Mouse (Mus musculus): ENCODE measurements at regions not wholly inside any gene's neighbourhood (a gene's known extent, or its start where the extent isn't known, plus 50 kb on each side); places are given as distances from the start of the nearest gene placed in this dataset.

GRCm38 (mm10) chr16:26302045-26302444, 69.6 kb downstream of the Cldn1 start:
- no peak for DNase-seq

DNA sequence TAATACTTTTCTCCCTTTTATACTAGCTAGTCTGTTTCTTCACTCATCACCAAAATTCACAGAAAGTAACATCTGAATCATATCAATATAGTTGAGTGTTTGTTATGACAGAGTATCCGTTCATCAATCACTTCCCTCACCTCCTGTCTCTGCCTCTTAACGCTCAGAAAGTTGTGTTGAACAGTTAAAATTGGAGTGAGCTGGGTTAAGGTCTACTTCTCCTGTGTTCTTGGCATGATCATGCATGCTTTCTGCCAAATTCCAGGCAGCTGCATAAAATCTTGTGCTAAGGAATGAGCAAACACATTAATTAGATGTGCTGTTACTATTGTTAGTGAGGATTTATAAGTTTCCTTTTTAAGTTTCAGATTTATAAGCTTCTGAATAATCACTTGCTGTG, 79.9 kb downstream of the Cldn1 start:
- peak; percentile 64 to 66 for DNase-seq

DNA sequence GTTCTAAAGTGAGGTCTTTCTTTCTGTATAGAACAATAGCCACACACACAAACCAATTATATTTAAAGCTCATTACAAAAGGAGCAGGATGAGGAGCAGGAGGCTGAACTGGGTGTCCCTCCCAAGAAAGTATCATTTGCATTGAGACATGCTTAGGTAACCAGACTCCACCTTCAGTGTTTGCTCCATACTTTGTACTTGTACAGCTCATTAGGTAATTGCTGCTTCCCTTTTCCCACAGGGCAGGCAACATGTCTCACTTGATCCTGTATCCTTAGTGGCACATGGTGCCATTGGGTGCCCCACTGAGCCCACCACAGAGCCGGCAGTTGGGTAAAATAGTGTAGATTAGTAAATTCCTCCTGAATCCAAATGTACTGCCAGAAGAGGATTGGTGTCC, 86.0 kb downstream of the Cldn1 start:
- no peak for DNase-seq

DNA sequence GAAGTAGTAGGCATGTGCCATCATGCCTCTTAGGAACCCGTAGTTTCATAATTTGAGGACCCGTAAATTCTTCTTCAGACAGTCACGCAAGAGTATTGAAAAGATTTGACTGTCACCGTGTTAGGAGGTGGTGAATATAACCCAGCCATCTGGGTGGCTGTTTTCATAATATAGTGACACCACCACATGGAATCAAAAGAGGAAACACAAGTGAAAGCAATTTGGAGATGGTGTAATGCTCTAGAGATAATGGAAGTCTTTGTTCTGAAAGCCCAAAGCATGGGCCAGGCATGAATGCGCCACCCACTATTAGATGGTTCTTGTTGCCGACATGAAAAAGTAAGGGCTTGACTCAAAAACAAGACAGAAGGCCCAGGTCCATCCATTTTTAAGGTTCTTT, 86.9 kb downstream of the Cldn1 start:
- DNase-seq: no peak

DNA sequence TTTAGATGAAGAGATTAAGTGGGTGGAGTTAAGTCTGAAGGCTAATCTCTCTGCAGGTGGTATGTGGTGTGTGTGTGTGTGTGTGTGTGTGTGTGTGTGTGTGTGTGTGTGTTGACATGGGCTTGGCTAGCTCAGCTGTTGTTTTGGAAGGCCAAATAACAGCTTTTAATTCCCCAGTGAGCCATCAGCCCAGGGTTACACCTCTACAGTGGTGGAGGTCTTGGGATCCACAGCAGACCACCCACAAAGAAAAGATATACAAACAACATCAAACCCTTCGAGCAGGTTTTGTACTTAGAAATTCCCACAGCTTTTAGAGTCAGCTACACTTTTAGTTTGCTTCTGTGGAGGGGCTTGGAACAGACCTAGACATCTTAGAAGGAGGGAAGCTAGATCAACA, 89.2 kb downstream of the Cldn1 start:
- DNase-seq: no peak

DNA sequence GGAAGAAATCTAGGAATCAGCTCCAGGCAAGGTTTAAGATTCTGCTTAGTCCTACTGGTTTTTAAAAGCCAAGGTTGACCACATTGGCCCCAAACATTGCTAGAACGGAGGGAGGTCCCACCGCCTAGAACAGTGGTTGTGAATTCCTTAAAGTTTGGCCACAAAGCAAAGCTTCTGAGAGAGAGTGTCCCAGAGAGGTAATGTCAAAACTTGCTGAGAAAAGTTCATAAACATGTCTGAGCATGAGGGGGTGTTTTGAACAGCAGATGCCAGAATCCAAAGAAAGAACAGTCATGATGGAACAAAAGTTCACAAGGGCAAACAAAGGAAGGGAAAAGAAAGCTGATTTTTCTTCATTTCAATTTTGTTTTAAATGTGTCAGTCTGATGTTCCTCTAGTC, 90.1 kb downstream of the Cldn1 start:
- DNase-seq: no peak

GRCm38 (mm10) chr16:26276789-26277188, 94.9 kb downstream of the Cldn1 start:
- DNase-seq: no peak

DNA sequence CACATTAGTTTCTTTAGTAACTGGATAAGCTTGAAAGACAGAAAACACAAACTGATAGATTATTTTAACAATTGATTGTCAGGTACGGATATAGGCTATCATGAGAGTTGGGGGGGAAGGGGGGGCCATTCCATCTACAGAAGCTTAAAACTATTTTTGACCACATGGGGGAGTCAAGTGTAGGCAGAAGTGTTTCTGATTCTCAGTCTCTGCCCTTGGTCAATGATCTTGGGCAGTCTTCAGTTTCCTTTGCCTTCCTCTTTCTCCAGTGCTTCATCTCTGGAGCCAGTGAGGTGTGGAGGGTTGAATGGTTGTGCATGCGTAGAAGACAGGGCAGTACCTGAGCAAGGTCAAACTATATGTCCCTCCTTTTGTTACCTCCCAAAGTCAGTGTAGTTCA, 118.8 kb downstream of the Cldn1 start:
- DNase-seq: no peak

- DNase-seq: no peak
Measured at GRCm38 (mm10) chr16:26251698-26252097, 119.9 kb downstream of the Cldn1 start.

DNA sequence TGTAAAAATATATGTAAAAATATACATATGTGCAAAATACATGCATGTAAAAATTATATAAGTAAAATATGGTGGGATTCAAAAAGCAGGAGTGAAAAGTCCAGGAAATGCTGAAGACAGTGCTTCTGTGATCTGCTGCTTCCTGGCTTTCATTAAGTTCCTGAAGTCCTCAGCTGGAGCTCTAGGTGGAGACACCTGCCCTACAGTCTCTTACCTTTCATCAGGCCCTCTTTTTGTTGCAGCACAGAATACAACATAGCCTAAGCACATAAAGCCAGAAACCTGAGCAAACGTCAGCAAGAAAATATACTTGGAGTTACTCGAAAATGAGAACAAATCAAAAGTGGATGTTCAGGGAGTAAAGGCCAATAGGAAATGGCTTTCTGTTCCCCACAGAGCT, 120.6 kb downstream of the Cldn1 start:
- no peak for DNase-seq

GRCm38 (mm10) chr16:26248939-26249338, 122.7 kb downstream of the Cldn1 start:
- DNase-seq: no peak

DNA sequence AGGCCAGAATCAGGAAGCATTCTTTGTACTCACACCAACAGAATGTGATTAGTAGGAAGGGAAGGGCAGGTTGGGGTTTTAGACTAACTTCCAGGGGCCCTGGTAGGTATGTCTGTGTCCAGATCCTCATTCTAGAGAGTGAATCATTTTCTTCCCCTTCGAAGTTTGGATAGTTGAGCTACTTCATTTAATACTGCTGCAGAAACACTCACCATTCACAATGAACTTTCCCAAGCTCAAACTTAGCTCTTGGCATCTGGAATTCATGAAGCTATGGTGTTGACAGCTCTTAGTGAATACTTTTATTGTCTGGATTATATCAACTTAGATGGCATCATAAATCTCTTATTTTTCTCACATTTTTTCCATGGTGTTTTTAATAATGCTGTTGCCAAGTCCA, 123.7 kb downstream of the Cldn1 start:
- no peak for DNase-seq

- DNase-seq: no peak
Measured at GRCm38 (mm10) chr16:26235239-26235638, 129.7 kb upstream of the P3h2 start.

DNA sequence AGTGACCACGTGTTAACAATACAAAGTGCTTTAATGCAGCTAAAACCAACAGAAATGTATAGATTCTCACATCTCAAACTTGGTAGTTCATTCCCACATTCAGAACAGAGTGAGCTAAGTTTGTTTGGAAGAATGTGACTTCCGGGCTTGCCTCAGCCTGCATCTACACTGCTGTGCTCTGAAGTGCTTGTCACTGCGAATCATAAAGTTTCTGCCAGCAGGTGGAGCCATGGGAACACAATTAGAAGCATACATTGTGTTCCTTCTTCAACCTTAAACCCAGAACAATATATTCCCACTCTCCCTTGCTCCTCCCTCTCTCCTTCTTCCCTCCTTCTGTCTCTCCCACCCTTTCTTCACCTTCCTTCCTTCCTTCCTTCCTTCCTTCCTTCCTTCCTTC, 128.5 kb upstream of the P3h2 start:
- DNase-seq: peak; percentile 92 to 93

GRCm38 (mm10) chr16:26231110-26231509, 125.5 kb upstream of the P3h2 start:
- DNase-seq: no peak

- no peak for DNase-seq
Measured at GRCm38 (mm10) chr16:26211418-26211817, 105.8 kb upstream of the P3h2 start.

- no peak for DNase-seq
Measured at GRCm38 (mm10) chr16:26199125-26199524, 93.5 kb upstream of the P3h2 start.

- DNase-seq: peak in 1 of 2 experiments; percentile 14
Measured at GRCm38 (mm10) chr16:26196345-26196744, 90.8 kb upstream of the P3h2 start.

DNA sequence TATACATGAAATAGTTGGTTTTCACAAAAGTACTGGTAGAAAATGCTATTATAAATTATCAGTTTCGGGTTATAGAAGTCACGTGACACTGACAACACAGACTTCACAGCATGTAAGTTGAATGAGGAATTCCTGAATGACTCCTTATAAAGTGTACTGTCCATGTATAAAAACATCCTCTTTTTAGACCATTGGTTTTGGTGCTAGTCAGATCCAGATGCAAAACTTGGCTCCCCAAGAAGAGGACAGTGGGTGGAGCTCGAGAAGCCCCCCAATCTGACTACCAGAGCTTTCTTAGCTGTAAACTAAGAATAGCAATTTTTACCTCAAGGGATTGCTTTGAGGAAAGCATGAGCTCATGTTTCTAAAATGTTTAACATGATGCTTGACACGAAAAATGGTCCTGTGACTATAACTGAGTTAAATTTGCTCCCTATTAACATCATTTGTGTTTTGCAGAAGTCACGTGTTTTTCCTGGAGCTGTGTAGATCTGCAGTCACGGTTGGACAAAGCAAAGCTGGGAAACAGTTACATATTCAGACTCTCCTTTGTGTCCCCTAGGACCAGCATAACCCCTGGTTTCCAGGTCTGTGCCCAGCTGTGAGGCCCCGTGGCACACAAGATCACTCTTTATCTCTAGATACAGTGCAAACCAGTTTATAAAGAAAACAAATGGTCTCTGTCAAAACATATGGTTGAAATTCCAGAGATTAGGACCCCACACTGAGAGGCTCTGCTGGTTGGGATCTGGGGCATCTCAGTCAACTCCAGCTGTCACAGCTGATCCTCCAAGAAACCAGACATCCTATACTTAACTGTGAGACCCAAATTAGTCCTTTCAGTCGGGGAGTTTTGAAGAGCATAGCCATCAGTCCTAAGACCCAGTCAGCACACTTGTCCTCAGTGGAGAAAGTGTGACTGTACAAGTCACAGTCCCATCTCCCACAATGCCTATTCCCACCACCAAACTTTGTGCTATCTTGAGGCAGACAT, 80.0 kb upstream of the P3h2 start:
- peak in 1 of 2 experiments; percentile 17 for DNase-seq

DNA sequence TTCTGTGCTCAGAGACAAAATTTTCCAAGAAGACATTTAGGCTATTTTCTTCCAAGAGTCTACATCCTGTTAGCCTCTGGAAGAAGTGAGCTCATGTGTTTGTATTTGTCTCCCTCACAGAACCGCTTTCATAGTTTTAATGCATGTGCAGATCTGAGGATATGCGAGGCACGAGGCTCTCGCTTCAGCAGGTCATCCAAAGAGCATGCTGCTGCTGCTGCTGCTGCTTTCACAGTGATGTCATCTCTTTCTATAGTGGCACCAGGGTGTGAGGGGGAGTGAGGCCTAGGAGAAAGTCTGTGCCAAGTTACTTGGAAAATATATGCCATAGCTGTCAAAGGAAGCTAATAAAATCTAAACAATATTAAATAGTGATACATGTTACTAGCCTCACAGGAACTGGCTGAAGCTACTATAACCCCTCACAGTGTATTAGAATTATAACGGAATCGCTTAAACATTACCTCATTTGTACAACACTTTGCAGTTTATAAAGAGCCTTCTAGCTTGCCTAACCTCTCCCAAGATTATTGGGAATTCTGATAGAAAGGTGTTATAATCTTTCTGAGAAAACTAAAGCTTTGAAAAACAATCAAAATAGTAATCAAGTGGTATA, 79.2 kb upstream of the P3h2 start:
- DNase-seq: peak in 1 of 2 experiments; percentile 21

DNA sequence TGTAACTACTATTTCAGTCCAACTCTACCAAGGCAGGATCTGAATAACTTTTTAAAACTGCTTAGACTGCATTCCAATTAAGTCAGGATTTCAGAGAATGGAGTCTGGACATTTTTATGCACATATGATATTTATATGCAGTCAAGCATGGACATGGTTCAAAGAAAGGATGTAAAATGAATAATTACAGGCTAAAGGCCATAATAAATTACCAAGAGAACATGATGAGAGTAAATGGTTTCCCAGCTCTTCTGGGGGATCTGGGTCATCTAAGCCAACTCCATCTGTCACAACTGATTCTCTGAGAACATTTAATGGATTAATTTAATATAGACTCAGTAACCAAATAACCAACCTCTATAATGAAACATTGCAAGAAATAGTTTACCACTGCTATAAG, 77.9 kb upstream of the P3h2 start:
- DNase-seq: no peak

DNA sequence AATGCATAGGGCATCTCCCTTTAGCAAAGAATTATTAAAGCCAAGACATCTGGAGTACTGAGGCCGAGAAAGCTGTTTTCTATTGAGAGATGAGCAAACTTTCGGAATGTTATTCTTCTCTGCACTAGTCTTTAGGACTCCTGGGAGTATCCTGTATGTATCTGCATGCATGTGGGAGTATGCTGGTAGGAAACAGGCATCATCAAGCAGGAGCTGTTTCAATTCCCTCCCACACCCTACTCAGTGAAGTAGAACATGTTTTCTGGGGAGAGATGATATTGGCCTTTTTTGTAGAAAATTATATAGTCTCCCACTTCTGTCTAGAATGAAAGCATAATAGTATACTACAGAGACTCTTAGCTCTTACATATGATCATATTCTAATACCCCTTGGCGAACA, 76.1 kb upstream of the P3h2 start:
- no peak for DNase-seq

DNA sequence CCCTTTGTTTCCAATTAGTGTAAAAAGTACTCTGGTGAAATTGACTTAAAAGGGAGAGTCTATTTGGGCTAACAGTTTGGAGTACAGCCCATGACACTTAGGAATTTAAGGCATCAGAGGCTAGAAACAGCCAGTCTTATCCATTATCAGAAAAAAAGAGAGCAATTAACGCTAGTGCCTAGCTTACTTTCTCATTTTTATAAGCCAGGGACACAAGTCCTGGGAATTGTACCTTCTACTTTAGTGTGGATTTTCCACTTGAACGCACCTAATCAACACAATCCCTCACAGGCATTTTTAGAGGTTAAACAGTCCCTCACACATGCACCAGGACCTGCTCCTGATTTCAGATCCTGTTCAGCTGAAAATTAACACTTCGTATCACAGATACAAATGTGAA, 65.9 kb upstream of the P3h2 start:
- no peak for DNase-seq

DNA sequence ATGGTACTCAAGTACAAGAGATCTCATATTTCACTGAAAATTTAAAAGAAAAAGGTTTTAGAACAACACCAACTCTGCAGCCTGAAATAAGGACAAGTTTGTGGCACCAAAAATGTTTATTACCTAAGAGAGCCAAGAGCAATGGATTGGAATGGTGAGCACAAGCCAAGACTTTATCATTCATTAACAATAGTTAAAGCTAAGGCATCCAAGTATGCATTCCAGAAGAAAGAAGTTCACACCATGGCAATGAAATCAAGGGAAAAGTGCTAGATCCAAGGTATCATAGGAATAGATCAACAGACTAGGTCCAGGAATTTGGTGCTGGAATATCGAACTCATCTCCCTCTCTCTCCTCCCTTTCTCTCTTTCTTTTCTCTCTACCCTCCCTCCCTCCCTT, 63.8 kb upstream of the P3h2 start:
- DNase-seq: no peak
